Mouse (Mus musculus) embryonic fibroblast, embryonic 13.5 days (primary cell): ENCODE results near the gene Hivep1.

Source experiments
- CTCF ChIP-seq: IDR thresholded peaks from 2 replicates; pipeline ENCODE4 v1.5.1; 2011; ENCODE audit warnings: mild to moderate bottlenecking, control low read depth, low read length, moderate library complexity, borderline replicate concordance; ENCODE audit not compliant: insufficient read depth
- POLR2A ChIP-seq: IDR thresholded peaks from 2 replicates; pipeline ENCODE4 v1.6.1; 2011; ENCODE audit warnings: low read depth, mild to moderate bottlenecking, control low read depth, low read length, moderate library complexity

- TF ChIP-seq CTCF (peak; percentile 23; the same call in 1 of the 2 replicates), POLR2A (no peak)
These were observed 49.8 kb downstream of the Hivep1 start for GRCm38 (mm10) chr13:42101440-42102190.
